Mouse (Mus musculus): ENCODE data around the gene Cers4. TPM values are rescaled to one million over a fixed set of nuclear protein-coding genes. Genes with fewer than 3 reads are reported as not detected.

Gene Cers4
- polyA plus RNA-seq (2015; fragmentation: Nextera tagmentation; extraction: Ambion mirVana), result 55.7 TPM in 2 replicates

DNA sequence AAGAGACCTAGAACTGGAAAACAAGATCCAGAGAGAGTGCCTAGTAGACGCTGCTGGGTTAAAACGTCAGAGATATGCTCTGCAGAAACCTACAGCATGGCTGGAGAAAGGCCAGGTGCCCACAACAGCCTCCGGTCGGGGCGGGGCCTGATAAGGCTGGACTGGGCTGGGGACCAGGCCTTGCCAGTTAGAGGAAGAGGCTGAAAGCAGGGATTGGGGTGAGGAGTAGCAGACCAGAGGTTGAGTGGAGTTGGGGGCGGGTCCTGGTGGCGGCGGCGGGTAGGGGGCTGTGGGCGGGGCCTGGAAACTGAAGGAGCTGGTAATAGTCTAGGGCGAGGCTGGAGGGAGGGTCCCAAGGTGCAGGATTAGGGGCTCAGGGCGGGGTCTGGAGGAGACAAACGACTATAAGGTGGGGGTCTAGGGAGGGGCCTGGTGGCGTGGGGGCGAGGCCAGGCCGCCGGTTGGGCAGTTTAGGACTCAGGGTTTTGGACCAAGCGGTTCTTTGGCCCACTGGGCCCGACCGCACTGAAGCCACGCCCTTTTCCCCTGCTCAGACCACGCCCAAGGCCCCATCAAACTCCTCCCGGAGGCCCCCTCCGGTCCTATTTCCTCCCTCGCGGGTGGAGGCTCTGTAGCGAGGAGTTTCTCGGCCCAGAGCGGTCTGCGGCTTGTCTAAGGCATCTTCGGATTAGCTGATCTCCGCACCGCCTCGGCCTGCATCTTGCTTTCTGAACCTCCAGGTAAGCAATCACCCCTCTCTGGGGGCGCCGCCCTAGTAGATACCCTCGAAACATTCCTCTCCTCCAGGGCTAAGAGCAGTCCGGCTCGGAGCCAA, at the start of gene Cers4:
Cers4 (plus strand) TSS at position 176 of the 835 bp plus-strand sequence.
- Histone ChIP-seq H3K4me1 (ENCODE audit: control insufficient read depth, insufficient read depth, low read depth, low read length) (peaks cover 21% of the 10 kb centered on the region), H3K27ac (ENCODE audit: low read depth, low read length) (peak within 1 kb of the TSS; percentile 82), H3K27me3 (replicated peaks; ENCODE audit: control insufficient read depth, insufficient read depth, low read length) (no peaks in the 10 kb centered on the region), H3K36me3 (ENCODE audit: control insufficient read depth, insufficient read depth, low read length) (no peaks in the 10 kb centered on the region), H3K9me3 (ENCODE audit: control insufficient read depth, low read length) (no peaks in the 10 kb centered on the region), H3K4me3 (ENCODE audit: low read length) (peak within 1 kb of the TSS; percentile 63), H3K9ac (ENCODE audit: low read depth, low read length) (peak within 1 kb of the TSS; percentile 82), H3K4me2 (ENCODE audit: low read length) (peak within 1 kb of the TSS; percentile 81)
- under 1% methylated on average over 39 of the region's 39 CpGs for WGBS
- peak; percentile 91 for ATAC-seq

DNA sequence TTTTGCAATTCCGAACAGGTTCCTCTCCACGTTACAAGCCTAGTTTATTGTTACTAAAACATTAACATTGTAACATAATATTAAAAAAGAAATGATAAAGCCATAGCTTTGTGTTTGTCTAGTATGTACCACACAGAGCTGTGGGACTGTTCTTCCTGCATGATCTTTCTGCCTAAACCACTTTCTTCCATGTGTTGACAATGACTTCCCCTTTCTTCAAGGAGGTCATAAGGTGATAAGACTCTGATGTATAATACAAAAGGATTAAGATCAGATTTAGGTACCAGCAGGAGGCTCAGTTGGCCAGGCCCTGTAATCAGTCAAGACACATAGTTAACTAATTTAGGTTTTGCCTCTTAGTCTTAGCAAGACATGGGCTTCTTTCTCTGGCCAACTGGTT, 34.7 kb upstream of the Cers4 start:
- no peak overlapping the region for H3K9ac ChIP-seq (ENCODE audit: low read depth, low read length)
- 94% methylated on average over 2 of the region's 2 CpGs for WGBS
- no peak overlapping the region for H3K4me3 ChIP-seq (ENCODE audit: low read length)
- no peaks in the 10 kb centered on the region for H3K9me3 ChIP-seq (ENCODE audit: control insufficient read depth, low read length)
- H3K27me3 ChIP-seq (replicated peaks; ENCODE audit: control insufficient read depth, insufficient read depth, low read length), result no peaks in the 10 kb centered on the region
- H3K36me3 ChIP-seq (ENCODE audit: control insufficient read depth, insufficient read depth, low read length), result no peaks in the 10 kb centered on the region
- no peak for ATAC-seq
- H3K4me2 ChIP-seq (ENCODE audit: low read length), result no peak overlapping the region
- H3K4me1 ChIP-seq (ENCODE audit: control insufficient read depth, insufficient read depth, low read depth, low read length), result no peaks in the 10 kb centered on the region
- H3K27ac ChIP-seq (ENCODE audit: low read depth, low read length), result no peak overlapping the region

DNA sequence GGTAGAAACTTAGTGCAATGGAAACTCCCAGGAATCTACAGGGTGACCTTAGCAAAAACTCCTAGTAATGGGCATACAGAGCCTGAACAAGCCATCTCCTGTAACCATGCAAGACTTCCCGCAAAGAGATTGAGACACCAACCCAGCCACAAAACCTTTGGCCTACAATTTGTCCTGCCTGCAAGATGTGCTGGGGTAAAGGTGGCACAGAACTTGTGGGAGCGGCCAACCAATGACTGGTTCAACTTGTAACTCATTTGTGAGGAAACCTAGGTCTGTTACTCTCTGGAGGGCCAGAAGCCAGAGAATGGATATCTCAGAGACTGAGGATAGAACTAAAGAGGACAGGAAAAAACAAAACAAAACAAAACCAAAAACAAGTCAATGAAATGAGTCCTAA, 29.8 kb upstream of the Cers4 start:
- H3K27me3 ChIP-seq (replicated peaks; ENCODE audit: control insufficient read depth, insufficient read depth, low read length), result no peaks in the 10 kb centered on the region
- no peak for ATAC-seq

DNA sequence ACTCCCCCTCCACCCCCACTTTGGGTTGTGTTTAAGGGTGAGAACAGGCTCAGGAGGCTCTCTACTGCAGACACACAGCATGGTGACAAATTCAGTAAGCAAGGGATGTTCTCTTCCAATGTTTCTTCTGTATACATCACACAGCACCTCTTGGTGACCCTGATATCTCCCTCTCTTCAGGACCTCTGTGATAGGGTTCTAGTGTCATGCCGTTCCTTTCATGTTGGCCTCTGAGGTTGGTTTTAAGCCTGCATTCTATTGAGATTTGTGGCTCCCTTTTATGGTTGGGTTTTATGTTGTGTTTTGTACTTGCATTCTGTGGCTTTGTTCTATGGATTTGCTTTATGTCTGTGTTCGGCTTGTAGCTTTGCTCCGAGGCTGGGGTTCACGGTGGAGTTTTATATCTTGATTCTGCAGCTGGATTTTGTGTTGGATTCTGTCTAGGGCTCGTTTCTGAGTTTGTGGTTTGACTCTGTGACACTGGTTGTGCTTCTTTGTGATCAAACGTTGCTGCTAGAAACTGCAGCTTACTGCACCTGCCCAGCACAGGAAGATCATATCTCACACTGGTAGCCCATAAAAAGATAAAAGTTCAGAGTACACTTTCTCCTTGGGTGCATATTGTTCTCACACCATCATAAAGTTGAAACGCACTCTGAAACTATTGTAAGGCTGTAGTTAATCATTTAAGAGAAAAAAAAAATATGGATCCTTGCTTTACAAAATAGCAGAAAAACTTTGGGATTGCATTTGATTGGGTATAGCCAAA, 18.2 kb upstream of the Cers4 start:
- Histone ChIP-seq H3K36me3 (ENCODE audit: control insufficient read depth, insufficient read depth, low read length) (no peaks in the 10 kb centered on the region), H3K4me1 (ENCODE audit: control insufficient read depth, insufficient read depth, low read depth, low read length) (no peaks in the 10 kb centered on the region), H3K9ac (ENCODE audit: low read depth, low read length) (no peak overlapping the region), H3K27ac (ENCODE audit: low read depth, low read length) (no peak overlapping the region), H3K4me3 (ENCODE audit: low read length) (no peak overlapping the region), H3K9me3 (ENCODE audit: control insufficient read depth, low read length) (no peaks in the 10 kb centered on the region), H3K27me3 (replicated peaks; ENCODE audit: control insufficient read depth, insufficient read depth, low read length) (no peaks in the 10 kb centered on the region), H3K4me2 (ENCODE audit: low read length) (no peak overlapping the region)
- 79% methylated on average over 7 of the region's 7 CpGs for WGBS
- no peak for ATAC-seq

More for the DNA sequence above, 29.8 kb upstream of the Cers4 start:
- 87% methylated on average over 2 of the region's 2 CpGs for WGBS
- Histone ChIP-seq H3K9ac (ENCODE audit: low read depth, low read length) (no peak overlapping the region), H3K27ac (ENCODE audit: low read depth, low read length) (no peak overlapping the region), H3K4me2 (ENCODE audit: low read length) (no peak overlapping the region), H3K4me3 (ENCODE audit: low read length) (no peak overlapping the region), H3K36me3 (ENCODE audit: control insufficient read depth, insufficient read depth, low read length) (no peaks in the 10 kb centered on the region), H3K9me3 (ENCODE audit: control insufficient read depth, low read length) (no peaks in the 10 kb centered on the region), H3K4me1 (ENCODE audit: control insufficient read depth, insufficient read depth, low read depth, low read length) (no peaks in the 10 kb centered on the region)

DNA sequence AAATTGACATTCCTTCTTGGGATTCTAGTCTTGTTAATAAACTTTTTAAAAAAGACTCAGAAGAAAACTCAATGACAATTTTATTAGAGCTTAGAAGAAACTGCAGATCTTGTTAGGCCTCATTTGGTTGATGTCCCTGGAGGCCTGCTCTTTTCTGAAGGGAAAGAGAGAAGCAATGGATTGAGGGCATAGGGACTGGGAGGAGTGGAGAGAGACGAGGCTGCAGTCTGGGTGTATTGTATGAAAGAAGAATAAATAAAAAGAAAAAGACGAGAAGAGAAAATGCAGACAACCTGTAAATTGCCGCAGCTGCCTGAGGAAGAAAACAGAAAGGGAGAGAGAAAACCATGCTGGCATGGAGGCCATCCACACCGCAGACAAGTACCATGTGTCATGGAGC, 11.7 kb upstream of the Cers4 start:
- H3K27me3 ChIP-seq (replicated peaks; ENCODE audit: control insufficient read depth, insufficient read depth, low read length), result no peaks in the 10 kb centered on the region
- H3K4me3 ChIP-seq (ENCODE audit: low read length), result no peak overlapping the region
- ATAC-seq, result no peak
- no peak overlapping the region for H3K4me2 ChIP-seq (ENCODE audit: low read length)
- no peaks in the 10 kb centered on the region for H3K4me1 ChIP-seq (ENCODE audit: control insufficient read depth, insufficient read depth, low read depth, low read length)
- H3K9me3 ChIP-seq (ENCODE audit: control insufficient read depth, low read length), result no peaks in the 10 kb centered on the region
- 78% methylated on average over 4 of the region's 4 CpGs for WGBS
- H3K36me3 ChIP-seq (ENCODE audit: control insufficient read depth, insufficient read depth, low read length), result no peaks in the 10 kb centered on the region
- H3K9ac ChIP-seq (ENCODE audit: low read depth, low read length), result no peak overlapping the region
- H3K27ac ChIP-seq (ENCODE audit: low read depth, low read length), result no peak overlapping the region

DNA sequence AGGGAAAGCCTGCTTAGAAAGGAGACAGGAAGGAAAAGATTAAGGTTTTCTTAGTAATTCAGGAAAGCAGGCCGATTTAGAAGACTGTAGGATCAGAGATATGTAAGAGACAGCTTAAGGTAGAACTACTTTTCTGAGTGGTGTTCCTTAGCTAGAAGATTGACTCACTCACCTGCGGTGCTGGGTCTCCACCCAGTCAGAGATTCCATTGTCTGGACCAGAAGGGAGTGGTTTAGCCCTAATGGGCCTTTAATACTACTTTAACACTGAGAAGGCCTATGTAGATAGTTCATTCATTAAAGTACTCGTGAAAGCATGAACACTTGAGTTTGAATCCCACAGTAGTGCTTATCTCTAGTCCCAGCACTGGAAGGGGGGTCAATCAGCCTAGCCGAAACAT, 11.2 kb upstream of the Cers4 start:
- Histone ChIP-seq H3K36me3 (ENCODE audit: control insufficient read depth, insufficient read depth, low read length) (no peaks in the 10 kb centered on the region), H3K9me3 (ENCODE audit: control insufficient read depth, low read length) (no peaks in the 10 kb centered on the region), H3K9ac (ENCODE audit: low read depth, low read length) (no peak overlapping the region), H3K4me1 (ENCODE audit: control insufficient read depth, insufficient read depth, low read depth, low read length) (no peaks in the 10 kb centered on the region), H3K27ac (ENCODE audit: low read depth, low read length) (no peak overlapping the region), H3K4me2 (ENCODE audit: low read length) (no peak overlapping the region), H3K4me3 (ENCODE audit: low read length) (no peak overlapping the region), H3K27me3 (replicated peaks; ENCODE audit: control insufficient read depth, insufficient read depth, low read length) (no peaks in the 10 kb centered on the region)
- ATAC-seq, result no peak
- 80% methylated on average over 4 of the region's 4 CpGs for WGBS

DNA sequence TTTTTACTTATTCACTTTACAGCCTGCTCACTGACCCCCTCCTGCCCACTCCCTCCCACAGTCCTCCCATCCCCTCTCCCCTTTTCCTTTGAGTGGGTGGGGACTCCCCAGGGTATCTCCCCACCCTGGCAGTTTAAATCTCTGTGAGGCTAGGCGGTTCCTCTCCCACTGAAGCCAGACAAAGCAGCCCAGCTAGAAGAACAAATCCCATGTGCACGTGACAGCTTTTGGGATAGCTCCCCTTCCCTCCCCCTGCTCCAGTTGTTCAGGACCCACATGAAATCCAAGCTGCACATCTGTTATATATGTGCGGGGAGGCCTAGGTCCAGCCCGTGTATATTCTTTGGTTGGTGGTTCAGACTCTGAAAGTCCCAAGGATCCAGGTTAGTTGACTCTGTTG, 10.3 kb upstream of the Cers4 start:
- H3K9me3 ChIP-seq (ENCODE audit: control insufficient read depth, low read length), result no peaks in the 10 kb centered on the region
- no peaks in the 10 kb centered on the region for H3K27me3 ChIP-seq (replicated peaks; ENCODE audit: control insufficient read depth, insufficient read depth, low read length)
- no peak overlapping the region for H3K4me3 ChIP-seq (ENCODE audit: low read length)
- 73% methylated on average over 4 of the region's 4 CpGs for WGBS
- no peak overlapping the region for H3K9ac ChIP-seq (ENCODE audit: low read depth, low read length)
- H3K27ac ChIP-seq (ENCODE audit: low read depth, low read length), result no peak overlapping the region
- H3K4me1 ChIP-seq (ENCODE audit: control insufficient read depth, insufficient read depth, low read depth, low read length), result no peaks in the 10 kb centered on the region
- no peak overlapping the region for H3K4me2 ChIP-seq (ENCODE audit: low read length)
- no peaks in the 10 kb centered on the region for H3K36me3 ChIP-seq (ENCODE audit: control insufficient read depth, insufficient read depth, low read length)
- ATAC-seq, result no peak

DNA sequence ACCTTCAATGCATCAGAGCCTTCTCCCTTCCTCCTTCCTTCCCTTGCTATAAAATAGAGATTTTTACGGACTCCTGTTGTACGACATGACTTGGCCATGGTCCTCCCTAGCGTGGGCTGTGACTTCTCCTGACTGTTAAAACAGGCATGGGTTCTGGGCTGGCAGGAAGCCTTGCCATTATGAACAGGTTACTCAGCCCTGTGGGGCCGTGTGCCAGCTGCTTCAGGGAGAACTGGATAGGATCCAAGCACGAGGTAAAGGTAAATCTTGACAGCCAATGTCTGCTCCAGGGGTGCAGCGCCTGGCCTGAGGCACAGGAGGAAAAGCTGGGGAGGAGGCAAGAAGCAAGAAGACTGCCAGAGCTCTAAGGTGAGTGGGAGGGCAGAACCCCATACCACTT, 9.5 kb upstream of the Cers4 start:
- ATAC-seq, result no peak
- no peak overlapping the region for H3K27ac ChIP-seq (ENCODE audit: low read depth, low read length)
- H3K9me3 ChIP-seq (ENCODE audit: control insufficient read depth, low read length), result no peaks in the 10 kb centered on the region
- H3K9ac ChIP-seq (ENCODE audit: low read depth, low read length), result no peak overlapping the region
- H3K4me2 ChIP-seq (ENCODE audit: low read length), result no peak overlapping the region
- no peaks in the 10 kb centered on the region for H3K27me3 ChIP-seq (replicated peaks; ENCODE audit: control insufficient read depth, insufficient read depth, low read length)
- H3K4me1 ChIP-seq (ENCODE audit: control insufficient read depth, insufficient read depth, low read depth, low read length), result no peaks in the 10 kb centered on the region
- no peak overlapping the region for H3K4me3 ChIP-seq (ENCODE audit: low read length)
- WGBS, result 79% methylated on average over 6 of the region's 6 CpGs
- H3K36me3 ChIP-seq (ENCODE audit: control insufficient read depth, insufficient read depth, low read length), result no peaks in the 10 kb centered on the region

DNA sequence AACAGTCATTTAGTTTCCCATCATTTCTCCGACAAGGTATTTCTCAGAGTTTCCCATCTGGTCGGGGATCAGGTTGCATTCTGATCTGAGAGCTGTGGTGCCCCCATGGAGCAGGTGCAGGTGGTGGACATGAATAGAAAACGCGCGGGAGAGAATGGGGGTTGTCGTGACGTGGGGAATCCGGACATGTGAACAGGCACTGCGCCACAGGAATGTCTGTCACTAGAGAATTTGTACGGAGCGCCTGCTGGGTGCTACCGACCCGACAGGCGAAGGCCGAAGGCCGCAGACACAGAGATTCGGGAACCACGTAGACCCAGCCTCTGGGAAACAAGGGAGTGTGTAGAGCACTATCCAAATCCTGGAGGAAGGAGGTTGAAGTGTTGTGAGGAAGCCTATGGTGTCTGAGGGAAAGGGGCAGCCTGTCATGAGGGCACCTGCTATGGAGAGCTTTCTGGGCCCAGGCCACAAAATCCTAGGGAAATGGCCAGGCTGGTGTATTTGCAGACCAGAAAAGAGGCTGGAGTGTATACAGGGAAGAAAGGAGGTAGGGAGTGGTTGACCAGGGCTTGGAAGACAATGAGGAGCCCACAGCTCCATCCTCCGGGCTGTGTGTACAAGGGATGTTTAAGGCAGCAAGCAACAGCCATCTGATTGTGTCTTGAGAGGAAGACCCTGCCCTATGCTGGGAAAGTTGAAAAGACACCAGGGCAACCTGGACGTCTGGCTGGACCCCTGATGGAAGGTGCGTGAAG, 1.0 kb downstream of the Cers4 start:
- Histone ChIP-seq H3K4me1 (ENCODE audit: control insufficient read depth, insufficient read depth, low read depth, low read length) (peaks cover 21% of the 10 kb centered on the region), H3K9ac (ENCODE audit: low read depth, low read length) (peak overlapping the region; percentile 82), H3K27me3 (replicated peaks; ENCODE audit: control insufficient read depth, insufficient read depth, low read length) (no peaks in the 10 kb centered on the region), H3K27ac (ENCODE audit: low read depth, low read length) (peak overlapping the region; percentile 82), H3K4me3 (ENCODE audit: low read length) (peak overlapping the region; percentile 63), H3K9me3 (ENCODE audit: control insufficient read depth, low read length) (no peaks in the 10 kb centered on the region), H3K36me3 (ENCODE audit: control insufficient read depth, insufficient read depth, low read length) (no peaks in the 10 kb centered on the region), H3K4me2 (ENCODE audit: low read length) (peak overlapping the region; percentile 81)
- ATAC-seq, result peak; percentile 72
- 9% methylated on average over 21 of the region's 21 CpGs for WGBS

Measured in hindbrain, embryonic 16.5 days (tissue).